In the genomic region with DNA sequence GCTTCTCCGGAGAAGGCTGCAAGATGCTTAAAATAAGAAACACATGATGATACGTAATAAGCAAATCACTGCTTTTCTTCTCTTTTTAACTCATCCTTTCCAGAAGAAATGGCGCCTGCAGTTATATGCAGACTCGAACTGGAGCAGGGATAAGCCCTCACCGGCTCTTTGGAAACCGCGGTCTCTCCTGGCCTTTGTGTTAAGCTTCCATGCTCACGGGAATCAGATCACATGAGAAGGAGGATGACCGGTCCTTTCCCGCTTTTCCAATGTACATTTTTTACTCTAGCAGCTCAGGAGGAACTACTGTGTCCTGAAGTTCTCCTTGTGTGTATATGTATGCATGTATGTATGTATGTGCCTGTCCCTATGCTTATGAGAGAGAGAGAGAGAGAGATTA, we compare ENCODE assay signal across 26 mouse cellular contexts. TPM values are rescaled to one million over a fixed set of nuclear protein-coding genes. Genes with fewer than 3 reads are reported as not detected.
DNase-seq lines count a peak whose midpoint lies in the region; ATAC-seq lines count a peak whose summit lies in the region.
"Had no signal": no experiment of that assay in that cellular context is flagged by ENCODE, and none has a peak within 500 bp of the region (broad histone marks: within the 10 kb centered on the region; RNA-seq: fewer than 3 reads in every experiment).

No protein-coding gene starts in this region.

- H3K4me2 ChIP-seq in embryonic facial prominence, embryonic 13.5 days: 0 out of 2 replicates have a peak overlapping the region, but pooled peaks have one; percentile 16
- no peak overlapping the region for H3K4me2 ChIP-seq in liver, embryonic 11.5 days
- no peak overlapping the region for H3K4me2 ChIP-seq in embryonic facial prominence, embryonic 14.5 days (ENCODE audit: low read depth, low read length)
- H3K4me2 ChIP-seq in liver, embryonic 15.5 days: no peak overlapping the region
- H3K4me2 ChIP-seq in midbrain, embryonic 11.5 days: no peak overlapping the region
- H3K4me2 ChIP-seq: heart, embryonic 13.5 days; hindbrain, embryonic 14.5 days; limb, embryonic 13.5 days; neural tube, embryonic 15.5 days had no signal

- no peak for DNase-seq in embryonic facial prominence, embryonic 10.5 days (ENCODE audit: low spot score)
- peak; percentile 2 for DNase-seq in liver
- no peak for DNase-seq in liver, embryonic 11.5 days (ENCODE audit: low spot score)
- DNase-seq in embryonic facial prominence, embryonic 14.5 days (ENCODE audit: low spot score): no peak
- no peak for DNase-seq in cerebellum, adult 11 months
- no peak for DNase-seq in midbrain, embryonic 11.5 days (ENCODE audit: low spot score, missing footprints)
- DNase-seq: adrenal gland, postnatal 10 days; cerebellum, adult 2 months; gastrocnemius, postnatal 14 days; heart, adult 2 months; kidney, adult 9 months; kidney, postnatal 14 days; right cerebral cortex, adult 18-20 months; thymus, postnatal 14 days had no signal

- no peaks in the 10 kb centered on the region for H3K27me3 ChIP-seq in embryonic facial prominence, embryonic 13.5 days
- no peaks in the 10 kb centered on the region for H3K27me3 ChIP-seq in embryonic facial prominence, embryonic 10.5 days (replicated peaks; ENCODE audit: low read depth, poor library complexity, severe bottlenecking)
- H3K27me3 ChIP-seq in liver, embryonic 11.5 days (replicated peaks; ENCODE audit: control insufficient read depth, insufficient read depth, low read length): no peaks in the 10 kb centered on the region
- H3K27me3 ChIP-seq in embryonic facial prominence, embryonic 14.5 days (replicated peaks; ENCODE audit: control insufficient read depth, insufficient read depth, low read length): no peaks in the 10 kb centered on the region
- no peaks in the 10 kb centered on the region for H3K27me3 ChIP-seq in liver, embryonic 15.5 days
- no peaks in the 10 kb centered on the region for H3K27me3 ChIP-seq in midbrain, embryonic 11.5 days (ENCODE audit: control insufficient read depth, insufficient read depth, low read length)
- H3K27me3 ChIP-seq: heart, embryonic 13.5 days; limb, embryonic 13.5 days; neural tube, embryonic 15.5 days had no signal

- peaks cover 47% of the 10 kb centered on the region for H3K4me1 ChIP-seq in embryonic facial prominence, embryonic 13.5 days
- peaks cover 17% of the 10 kb centered on the region for H3K4me1 ChIP-seq in embryonic facial prominence, embryonic 10.5 days
- H3K4me1 ChIP-seq in liver, embryonic 11.5 days (replicated peaks; ENCODE audit: control insufficient read depth, insufficient read depth, low read length): peaks cover 24% of the 10 kb centered on the region
- H3K4me1 ChIP-seq in embryonic facial prominence, embryonic 14.5 days (ENCODE audit: control insufficient read depth, insufficient read depth, low read length): peaks cover 26% of the 10 kb centered on the region
- peaks cover 94% of the 10 kb centered on the region for H3K4me1 ChIP-seq in liver, embryonic 15.5 days (replicated peaks)
- H3K4me1 ChIP-seq in midbrain, embryonic 11.5 days (ENCODE audit: control insufficient read depth, insufficient read depth, low read length): peaks cover 10% of the 10 kb centered on the region

- 53% methylated on average over 10 of the region's 10 CpGs for WGBS in embryonic facial prominence, embryonic 13.5 days
- WGBS in embryonic facial prominence, embryonic 10.5 days: 89% methylated on average over 10 of the region's 10 CpGs
- WGBS in liver, embryonic 11.5 days: 92% methylated on average over 10 of the region's 10 CpGs
- 73% methylated on average over 10 of the region's 10 CpGs for WGBS in embryonic facial prominence, embryonic 14.5 days
- WGBS in liver, embryonic 15.5 days (ENCODE audit: insufficient replicate concordance): 91% methylated on average over 10 of the region's 10 CpGs
- WGBS in midbrain, embryonic 11.5 days: 90% methylated on average over 10 of the region's 10 CpGs

- no peak for ATAC-seq in embryonic facial prominence, embryonic 13.5 days (ENCODE audit: insufficient number of reproducible peaks, insufficient read depth, low FRiP score, low TSS enrichment, low read depth)
- no peak for ATAC-seq in liver, embryonic 11.5 days (replicated peaks; ENCODE audit: low FRiP score)
- ATAC-seq in embryonic facial prominence, embryonic 14.5 days (ENCODE audit: low read depth): no peak
- no peak for ATAC-seq in liver, embryonic 15.5 days (ENCODE audit: insufficient read depth)
- no peak for ATAC-seq in midbrain, embryonic 11.5 days (ENCODE audit: low FRiP score)
- ATAC-seq: forebrain, embryonic 16.5 days; lung, postnatal 0 days had no signal

- no peaks in the 10 kb centered on the region for H3K9me3 ChIP-seq in embryonic facial prominence, embryonic 13.5 days
- H3K9me3 ChIP-seq in embryonic facial prominence, embryonic 10.5 days: no peaks in the 10 kb centered on the region
- no peaks in the 10 kb centered on the region for H3K9me3 ChIP-seq in liver, embryonic 11.5 days (ENCODE audit: control insufficient read depth, low read length)
- no peaks in the 10 kb centered on the region for H3K9me3 ChIP-seq in embryonic facial prominence, embryonic 14.5 days (ENCODE audit: control insufficient read depth, low read length)
- H3K9me3 ChIP-seq in liver, embryonic 15.5 days (replicated peaks): no peaks in the 10 kb centered on the region
- H3K9me3 ChIP-seq in midbrain, embryonic 11.5 days (ENCODE audit: control insufficient read depth, low read length): no peaks in the 10 kb centered on the region
- H3K9me3 ChIP-seq: forebrain, embryonic 10.5 days; heart, embryonic 13.5 days; limb, embryonic 13.5 days; midbrain, embryonic 10.5 days; neural tube, embryonic 15.5 days had no signal

- H3K4me3 ChIP-seq in embryonic facial prominence, embryonic 13.5 days: no peak overlapping the region
- H3K4me3 ChIP-seq in embryonic facial prominence, embryonic 10.5 days: no peak overlapping the region
- H3K4me3 ChIP-seq in liver, embryonic 11.5 days (ENCODE audit: low read depth, low read length): no peak overlapping the region
- no peak overlapping the region for H3K4me3 ChIP-seq in embryonic facial prominence, embryonic 14.5 days (ENCODE audit: low read depth, low read length)
- no peak overlapping the region for H3K4me3 ChIP-seq in liver, embryonic 15.5 days (replicated peaks)
- H3K4me3 ChIP-seq in midbrain, embryonic 11.5 days (ENCODE audit: low read depth, low read length): no peak overlapping the region
- H3K4me3 ChIP-seq: forebrain, embryonic 10.5 days; heart, adult 2 months; heart, embryonic 13.5 days; layer of hippocampus, adult 2 months; limb, embryonic 13.5 days; midbrain, embryonic 10.5 days; neural tube, embryonic 15.5 days had no signal

- no peak overlapping the region for H3K9ac ChIP-seq in embryonic facial prominence, embryonic 13.5 days
- no peak overlapping the region for H3K9ac ChIP-seq in liver, embryonic 11.5 days (ENCODE audit: low read depth, low read length)
- no peak overlapping the region for H3K9ac ChIP-seq in embryonic facial prominence, embryonic 14.5 days (ENCODE audit: low read depth, low read length)
- no peak overlapping the region for H3K9ac ChIP-seq in liver, embryonic 15.5 days
- H3K9ac ChIP-seq in midbrain, embryonic 11.5 days (ENCODE audit: low read length): no peak overlapping the region
- H3K9ac ChIP-seq: heart, embryonic 13.5 days; hindbrain, embryonic 14.5 days; limb, embryonic 13.5 days; neural tube, embryonic 15.5 days had no signal

- peaks cover 10% of the 10 kb centered on the region for H3K36me3 ChIP-seq in embryonic facial prominence, embryonic 13.5 days
- no peaks in the 10 kb centered on the region for H3K36me3 ChIP-seq in embryonic facial prominence, embryonic 10.5 days (replicated peaks)
- H3K36me3 ChIP-seq in liver, embryonic 11.5 days (ENCODE audit: control insufficient read depth, insufficient read depth, low read length): no peaks in the 10 kb centered on the region
- H3K36me3 ChIP-seq in embryonic facial prominence, embryonic 14.5 days (ENCODE audit: control insufficient read depth, insufficient read depth, low read length): no peaks in the 10 kb centered on the region
- peaks cover 30% of the 10 kb centered on the region; the same call in 1 of the 2 replicates for H3K36me3 ChIP-seq in liver, embryonic 15.5 days (replicated peaks)
- H3K36me3 ChIP-seq in midbrain, embryonic 11.5 days (ENCODE audit: control insufficient read depth, insufficient read depth, low read length): no peaks in the 10 kb centered on the region
- H3K36me3 ChIP-seq: neural tube, embryonic 15.5 days had no signal

- peak overlapping the region; percentile 83 for H3K27ac ChIP-seq in embryonic facial prominence, embryonic 13.5 days
- H3K27ac ChIP-seq in embryonic facial prominence, embryonic 10.5 days (replicated peaks): no peak overlapping the region
- H3K27ac ChIP-seq in liver, embryonic 11.5 days (ENCODE audit: low read depth, low read length): no peak overlapping the region
- H3K27ac ChIP-seq in embryonic facial prominence, embryonic 14.5 days (replicated peaks; ENCODE audit: low read depth, low read length): peak overlapping the region; percentile 80
- H3K27ac ChIP-seq in liver, embryonic 15.5 days (replicated peaks): peak overlapping the region; percentile 48; the same call in 1 of the 2 replicates
- no peak overlapping the region for H3K27ac ChIP-seq in midbrain, embryonic 11.5 days (ENCODE audit: low read depth, low read length)
- H3K27ac ChIP-seq: forebrain, embryonic 10.5 days; heart, adult 2 months; heart, embryonic 13.5 days; hindbrain, embryonic 14.5 days; layer of hippocampus, adult 2 months; limb, embryonic 13.5 days; midbrain, embryonic 10.5 days; neural tube, embryonic 15.5 days; stomach, postnatal 0 days had no signal

RNA-seq across cellular contexts. Expression of a gene that starts 3.7 kb away (rescaled TPM):
- 17.3 and 20.8 TPM in 2 replicates for polyA plus RNA-seq in embryonic facial prominence, embryonic 13.5 days (2015; fragmentation: Nextera tagmentation; extraction: Ambion mirVana)
- 8.3 and 8.8 TPM in 2 replicates for polyA plus RNA-seq in embryonic facial prominence, embryonic 10.5 days (2016; fragmentation: Nextera tagmentation; extraction: Ambion mirVana)
- 13.2 and 14.2 TPM in 2 replicates for polyA plus RNA-seq in liver, embryonic 11.5 days (2014; fragmentation: Nextera tagmentation; extraction: Ambion mirVana)
- polyA plus RNA-seq in embryonic facial prominence, embryonic 14.5 days (2014; fragmentation: Nextera tagmentation; extraction: Ambion mirVana): 23.4 and 27.2 TPM in 2 replicates
- polyA plus RNA-seq in liver, embryonic 15.5 days (2015; fragmentation: Nextera tagmentation; extraction: Ambion mirVana): 7.7 and 9.1 TPM in 2 replicates
- 8.2 and 8.7 TPM in 2 replicates for polyA plus RNA-seq in midbrain, embryonic 11.5 days (2014; fragmentation: Nextera tagmentation; extraction: Ambion mirVana)

Comparison
In these comparisons a context has a peak if more than half of its experiments do, and no peak if none do; other contexts are left out.
1. H3K27ac ChIP-seq: peak in embryonic facial prominence, embryonic 13.5 days (single experiment), embryonic facial prominence, embryonic 14.5 days (single experiment) and liver, embryonic 15.5 days (single experiment); none in embryonic facial prominence, embryonic 10.5 days (single experiment), liver, embryonic 11.5 days (single experiment) and midbrain, embryonic 11.5 days (single experiment).